Mouse (Mus musculus) left cerebral cortex, adult 2 months (tissue): ENCODE results near the gene Prkg1. TPM values are rescaled to one million over a fixed set of nuclear protein-coding genes. Genes with fewer than 3 reads are reported as not detected.

Source experiments
- DNase-seq, 2 experiments: peaks; one replicate each; pipeline ENCODE4 v3.0.0; 2021 to 2022; ENCODE audit warnings: low spot score in 2 of 2, mixed read lengths in 1 of 2; ENCODE audit errors: extremely low spot score in 1 of 2
- H3K27ac ChIP-seq: fragments of 200-600 bp; 2 replicates; pipeline ENCODE4 v1.8.1; 2022
- H3K4me3 ChIP-seq: fragments of 200-600 bp; 2 replicates; pipeline ENCODE4 v1.8.1; 2022
- CTCF ChIP-seq: fragments of 200-600 bp; IDR thresholded peaks from 2 replicates; pipeline ENCODE4 v1.8.1; 2022; ENCODE audit warnings: antibody characterized with exemption, mild to moderate bottlenecking, moderate library complexity
- intact Hi-C: fragments of 180-260 bp; cut with DNase I; formaldehyde crosslinking; loops from one replicate; pipeline ENCODE4 v1.15.1; 2025
- total RNA-seq, 2 experiments: library from RNA; stranded (reverse); gene quantifications; 2 replicates each; pipeline ENCODE4 v1.2.3; 2021

The Prkg1 gene
- total RNA-seq, 2 experiments from 2014 or later = 18.9 to 21.9 TPM

DNA sequence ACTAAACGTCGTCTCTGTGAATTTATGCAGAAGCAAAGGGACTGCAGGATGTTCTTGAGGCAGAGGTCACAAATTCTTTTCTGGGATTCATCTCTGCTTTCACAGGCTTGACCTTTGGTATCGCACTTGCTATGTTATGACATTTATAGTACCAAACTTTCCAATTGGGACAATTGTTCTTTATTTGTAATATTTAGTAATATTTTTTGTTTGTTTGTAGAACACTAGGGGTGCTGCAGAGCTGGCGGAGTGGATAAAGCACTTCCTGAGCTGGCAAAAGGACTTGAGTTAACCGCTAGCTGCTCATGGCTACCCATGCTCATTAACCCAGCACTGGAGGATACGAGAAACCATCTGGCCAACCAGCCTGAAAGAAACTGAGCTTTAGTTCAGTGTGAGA is 49.9 kb downstream of the Prkg1 start:
- no peak overlapping the region for H3K4me3 ChIP-seq
- TF ChIP-seq CTCF = peak; percentile 4
- DNase-seq = no peak
- H3K27ac ChIP-seq = no peak overlapping the region
- intact Hi-C loops = no loop called here

DNA sequence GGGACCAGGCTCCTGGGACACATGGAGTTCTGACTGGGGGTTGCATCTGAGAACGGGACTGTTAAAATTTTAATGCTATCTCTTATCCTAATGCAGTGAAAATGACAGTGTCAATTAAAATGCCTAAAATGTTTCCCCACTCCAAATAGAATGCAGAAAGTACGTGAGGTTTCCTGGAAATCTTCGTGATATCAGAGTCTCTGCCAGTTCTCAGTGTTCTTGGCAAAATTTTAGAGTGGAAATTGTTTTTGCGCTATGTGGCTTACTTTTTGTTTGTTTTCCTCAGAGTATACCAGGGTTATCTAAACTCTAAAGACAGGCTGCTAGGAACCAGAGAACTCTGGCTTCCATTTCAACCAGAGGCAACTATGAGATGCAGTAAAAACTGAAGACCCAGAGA is 50.4 kb downstream of the Prkg1 start:
- H3K4me3 ChIP-seq = no peak overlapping the region
- intact Hi-C loops = no loop called here
- H3K27ac ChIP-seq = no peak overlapping the region
- DNase-seq = no peak
- no peak for TF ChIP-seq CTCF

DNA sequence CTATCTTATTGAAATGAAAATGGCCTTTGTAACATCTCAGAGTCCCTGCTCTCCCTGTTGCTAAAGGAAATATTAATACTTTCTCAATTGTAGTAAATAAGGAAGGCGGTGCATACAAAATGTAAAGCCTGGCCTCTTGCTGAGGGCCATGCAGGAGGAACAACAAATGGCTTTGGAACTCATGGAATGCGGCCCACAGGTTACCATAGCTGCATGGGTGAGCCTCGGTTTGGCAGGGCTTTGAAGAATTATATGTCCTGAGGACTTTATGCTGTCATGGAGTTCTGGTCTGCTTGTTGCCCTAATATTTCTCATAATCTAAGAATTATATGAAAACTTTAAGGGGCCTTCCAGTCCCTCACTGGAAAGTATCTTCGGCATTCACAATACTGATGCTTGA is 51.5 kb downstream of the Prkg1 start:
- intact Hi-C loops = no loop called here
- H3K4me3 ChIP-seq = no peak overlapping the region
- no peak for TF ChIP-seq CTCF
- DNase-seq = no peak
- no peak overlapping the region for H3K27ac ChIP-seq

DNA sequence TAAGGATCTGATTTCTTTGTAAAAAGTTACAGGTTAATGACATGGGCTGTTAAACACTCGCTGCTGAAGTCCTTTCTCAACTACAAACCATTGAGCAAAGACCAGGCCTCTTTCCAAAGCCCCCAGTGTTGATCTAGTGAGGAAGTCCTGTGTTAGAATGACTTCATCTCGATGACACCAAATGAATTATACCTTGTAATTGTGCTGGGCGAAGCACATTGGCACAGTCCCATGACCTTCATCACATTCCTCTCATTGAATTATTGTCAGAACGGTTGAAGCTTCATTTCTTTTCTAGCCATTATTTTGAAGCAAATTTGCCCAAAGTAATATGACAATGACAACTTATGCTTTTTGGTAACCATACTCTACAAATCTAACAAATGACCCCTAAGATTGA is 54.5 kb downstream of the Prkg1 start:
- DNase-seq = no peak
- TF ChIP-seq CTCF = no peak
- H3K4me3 ChIP-seq = no peak overlapping the region
- intact Hi-C loops = no loop called here
- no peak overlapping the region for H3K27ac ChIP-seq

DNA sequence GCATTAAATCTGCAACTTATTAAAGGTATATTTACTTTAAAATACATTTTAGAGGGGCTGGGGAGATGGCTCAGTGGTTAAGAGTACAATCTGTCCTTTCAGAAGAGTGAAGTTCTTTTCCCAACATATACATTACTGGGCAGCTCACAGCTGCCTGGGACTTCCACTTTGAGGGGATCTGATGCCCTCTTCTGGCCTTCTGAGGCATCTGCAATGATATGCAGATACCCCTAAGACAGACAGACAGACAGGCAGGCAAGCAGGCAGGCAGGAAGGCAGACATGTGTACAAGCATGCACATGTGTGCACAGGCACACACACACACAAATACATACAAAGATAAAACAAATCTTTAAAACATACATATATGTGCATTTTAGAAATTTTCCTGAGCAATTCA is 60.8 kb downstream of the Prkg1 start:
- H3K4me3 ChIP-seq = no peak overlapping the region
- DNase-seq = no peak
- no peak; the same call in 1 of the 2 replicates for TF ChIP-seq CTCF
- no peak overlapping the region for H3K27ac ChIP-seq
- intact Hi-C loops = no loop called here

DNA sequence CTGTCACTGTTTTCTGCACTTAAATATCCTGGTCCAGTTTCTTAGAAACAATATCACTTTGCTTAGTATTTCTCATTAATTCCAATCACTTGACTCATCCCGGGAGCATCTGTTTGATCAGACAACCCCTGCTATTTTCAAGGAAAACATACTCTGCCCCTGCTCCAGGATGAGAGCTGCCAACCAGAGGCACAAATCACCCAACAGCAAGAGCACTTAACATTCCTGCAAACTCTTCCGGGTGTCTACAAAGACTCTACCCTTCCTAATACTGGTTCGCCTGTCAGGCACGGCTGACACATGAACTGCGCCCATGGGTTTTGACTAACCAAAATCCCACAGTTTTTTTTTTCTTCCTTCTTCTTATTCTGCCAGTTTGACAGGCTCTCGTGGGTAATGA is 65.9 kb downstream of the Prkg1 start:
- H3K4me3 ChIP-seq = no peak overlapping the region
- intact Hi-C loops = no loop called here
- TF ChIP-seq CTCF = no peak
- DNase-seq = no peak
- no peak overlapping the region for H3K27ac ChIP-seq

DNA sequence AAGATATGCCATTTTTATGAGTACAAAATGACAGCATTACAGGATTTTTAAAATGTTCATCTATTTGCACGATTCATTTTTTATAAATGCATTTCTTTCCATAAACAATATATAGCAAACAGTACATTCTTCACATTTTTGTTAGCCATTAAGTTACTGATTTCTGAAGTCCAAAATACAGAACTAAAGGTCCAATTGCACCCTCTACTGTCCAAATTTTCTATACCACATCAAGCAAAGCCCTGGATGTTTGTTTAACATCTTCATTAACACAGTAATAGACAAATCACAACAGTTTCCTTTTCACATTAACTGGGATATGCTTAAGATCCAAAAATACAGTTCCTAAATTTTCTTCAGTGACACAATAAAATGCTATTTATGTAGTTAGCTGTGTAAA is 84.0 kb downstream of the Prkg1 start:
- intact Hi-C loops = loop anchor here (10.0 kb wide), 1 partner anchor 1016 kb away; no protein-coding TSS in a partner anchor
- Histone ChIP-seq H3K27ac (no peak overlapping the region), H3K4me3 (no peak overlapping the region)
- peak; percentile 81 for TF ChIP-seq CTCF
- DNase-seq = no peak

DNA sequence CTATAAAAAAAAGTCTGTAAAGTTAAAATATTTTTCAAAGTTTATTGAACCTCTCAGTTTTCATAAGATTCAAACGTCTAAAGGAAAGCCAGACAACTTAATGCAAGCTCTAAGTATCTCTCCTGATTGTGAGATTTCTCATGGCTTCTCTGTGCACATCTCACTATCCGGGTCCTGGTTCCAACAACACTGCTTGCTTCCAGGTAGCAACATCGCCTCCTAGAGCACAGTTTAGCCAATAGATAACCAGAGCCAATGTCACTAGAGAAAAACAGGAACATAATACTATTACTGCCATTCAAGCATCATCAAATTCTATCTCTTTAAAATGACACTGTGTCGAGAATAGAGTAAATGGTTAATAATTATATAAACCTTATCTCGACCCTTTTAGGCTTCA is 86.5 kb downstream of the Prkg1 start:
- Histone ChIP-seq H3K27ac (no peak overlapping the region), H3K4me3 (no peak overlapping the region)
- no peak for DNase-seq
- intact Hi-C loops = loop anchor here (5.0 kb wide), 1 partner anchor 336 kb away; no protein-coding TSS in a partner anchor
- TF ChIP-seq CTCF = peak; percentile 48

DNA sequence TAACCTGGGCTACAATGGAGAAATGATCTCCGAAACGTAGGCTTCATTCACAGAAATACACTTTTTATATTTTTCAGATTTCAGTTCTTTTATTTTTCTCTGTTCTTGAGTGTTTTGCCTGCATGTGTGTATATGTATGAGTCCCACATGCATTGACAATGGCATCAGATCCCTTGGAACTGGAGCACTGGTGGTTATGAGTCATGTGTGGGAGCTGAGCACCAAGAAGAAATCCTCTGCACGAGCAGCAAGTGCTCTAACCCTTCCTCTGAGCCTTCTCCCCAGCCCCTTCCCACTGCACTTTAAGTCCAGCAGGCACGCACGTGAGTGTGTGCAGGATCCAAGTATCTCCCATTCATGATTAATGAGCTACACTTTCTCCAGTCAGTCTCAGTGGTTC is 93.1 kb downstream of the Prkg1 start:
- Histone ChIP-seq H3K4me3 (no peak overlapping the region), H3K27ac (no peak overlapping the region)
- intact Hi-C loops = no loop called here
- no peak for TF ChIP-seq CTCF
- DNase-seq = no peak

DNA sequence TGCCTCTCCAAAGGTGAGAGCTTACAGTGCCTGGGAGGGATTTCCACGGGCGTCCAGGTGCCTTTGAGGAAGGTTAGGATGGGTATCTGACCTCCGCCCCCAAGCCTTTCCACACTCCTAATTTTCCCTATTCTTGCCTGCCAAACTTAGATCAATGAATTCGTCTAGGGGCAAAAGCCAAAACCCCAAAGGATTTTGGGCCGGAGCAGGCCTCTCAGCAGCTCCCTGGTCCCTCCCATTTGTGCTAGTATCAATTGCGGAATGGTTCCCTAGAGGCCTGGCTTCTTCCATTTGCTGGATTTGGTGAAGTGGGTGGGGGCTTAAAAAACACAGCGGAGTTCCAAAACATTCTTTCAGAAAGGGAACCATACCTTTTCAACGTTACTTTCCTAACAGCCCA is 99.8 kb downstream of the Prkg1 start:
- intact Hi-C loops = loop anchor here (2.0 to 10.0 kb wide), 2 partner anchors 470 to 582 kb away; partner anchors contain the start of gene Cstf2t
- H3K4me3 ChIP-seq = peak overlapping the region; percentile 82
- no peak for TF ChIP-seq CTCF
- H3K27ac ChIP-seq = peak overlapping the region; percentile 93
- DNase-seq = peak in 1 of 2 experiments; percentile 16

DNA sequence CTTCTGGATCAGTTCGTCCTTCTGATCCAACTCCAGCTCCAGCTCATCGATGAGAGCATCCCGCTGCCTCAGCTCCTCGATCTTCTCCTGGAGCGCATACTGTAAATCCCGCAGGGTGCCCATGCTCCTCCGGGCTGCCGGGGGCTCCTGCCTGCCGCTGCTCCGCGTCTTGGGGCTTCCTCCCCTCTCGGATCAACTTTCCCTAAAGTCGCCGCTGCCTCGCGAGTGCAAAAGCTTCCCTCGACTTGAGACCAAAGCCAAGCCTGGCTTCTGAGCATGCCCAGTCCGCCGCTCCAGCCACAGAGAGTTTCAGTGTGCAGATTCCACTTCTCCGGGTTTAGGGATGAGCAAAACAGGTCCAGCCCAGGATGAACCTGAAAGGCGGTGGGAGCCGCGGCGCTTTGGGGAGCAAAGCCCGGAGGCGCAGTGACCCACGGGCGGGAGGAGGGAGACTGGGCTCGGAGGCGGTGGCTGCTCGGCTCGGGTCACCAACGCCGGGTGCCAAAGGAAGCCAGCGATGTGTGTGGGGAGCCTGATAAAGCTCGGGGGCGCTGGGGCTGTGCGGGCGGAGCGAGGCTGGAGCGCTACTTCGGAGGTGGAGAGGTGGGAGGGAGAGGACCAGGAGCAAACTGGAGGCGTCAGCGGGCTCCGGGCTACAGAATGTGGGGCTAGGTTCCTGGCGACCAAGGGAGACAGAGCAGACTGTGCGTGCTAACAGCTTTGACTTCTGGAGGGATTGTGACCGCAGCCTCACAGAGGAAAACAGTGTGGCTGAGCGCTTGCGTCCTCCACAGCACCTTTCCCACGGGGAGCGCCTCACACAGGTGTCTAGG is 100.5 kb downstream of the Prkg1 start:
- H3K27ac ChIP-seq = peak overlapping the region; percentile 93
- no peak for TF ChIP-seq CTCF
- DNase-seq = peak; percentile 56 to 65
- H3K4me3 ChIP-seq = peak overlapping the region; percentile 82
- intact Hi-C loops = loop anchor here (2.0 to 10.0 kb wide), 3 partner anchors 152 to 582 kb away; partner anchors contain the start of gene Cstf2t

DNA sequence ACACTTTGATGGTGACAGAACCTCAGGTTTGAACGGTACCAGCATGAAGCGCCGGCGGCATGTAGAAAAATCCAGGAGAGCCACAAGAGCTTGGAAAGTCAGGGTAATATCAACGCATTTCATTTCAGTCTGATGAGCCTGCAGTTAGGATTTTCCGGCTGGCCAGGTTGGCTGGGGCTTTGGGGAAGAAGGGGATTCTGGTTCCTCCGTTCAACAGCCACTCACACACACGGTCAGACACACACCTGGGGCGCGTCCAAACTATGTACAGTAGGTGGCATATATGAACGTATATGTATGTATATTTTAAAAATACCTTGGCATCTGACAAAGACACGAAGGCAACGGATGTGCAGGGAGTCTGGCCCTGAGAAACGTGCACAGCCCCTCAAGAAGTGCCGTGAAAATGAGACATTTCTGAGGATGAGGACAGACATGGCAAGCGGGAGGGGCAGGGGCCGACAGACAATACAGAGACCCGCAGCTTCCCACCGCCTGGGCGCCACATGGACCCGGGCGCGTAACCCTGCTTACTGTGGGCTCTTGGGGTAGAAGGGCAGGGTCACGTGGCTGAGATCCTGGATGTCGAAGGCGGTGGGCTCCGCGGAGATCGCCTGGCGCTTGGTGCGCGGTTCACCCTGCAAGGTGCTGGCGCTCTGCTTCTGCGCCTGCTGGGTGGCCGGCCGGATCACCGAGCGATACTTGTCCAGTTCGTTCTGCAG is 101.2 kb downstream of the Prkg1 start:
- peak; percentile 31 to 42 for DNase-seq
- intact Hi-C loops = loop anchor here (2.0 to 10.0 kb wide), 3 partner anchors 151 to 581 kb away; partner anchors contain the start of gene Cstf2t
- peak overlapping the region; percentile 93 for H3K27ac ChIP-seq
- no peak for TF ChIP-seq CTCF
- peak overlapping the region; percentile 82 for H3K4me3 ChIP-seq
